Mouse (Mus musculus) lung, embryonic 14.5 days (tissue): ENCODE measurements at regions not wholly inside any gene's neighbourhood (a gene's known extent, or its start where the extent isn't known, plus 50 kb on each side); places are given as distances from the start of the nearest gene placed in this dataset.
"Not testable (repeated sequence)": the region's sequence is repeated elsewhere in the genome, so short reads cannot be mapped to it uniquely, and the experiment has no call there.

Source experiments
- ATAC-seq: fragments of 200-750 bp; cut with Nextera tagmentation; 2 replicates; pipeline ENCODE4 v1.8.0; 2017; ENCODE audit warnings: mild to moderate bottlenecking, moderate TSS enrichment, moderate library complexity; ENCODE audit not compliant: insufficient read depth
- DNase-seq: peaks from one replicate; pipeline ENCODE4 v3.0.0-alpha.2; 2015
- H3K27ac ChIP-seq: fragments of 300-500 bp; sonication (generic); 2 replicates; pipeline ENCODE4 v1.5.1; 2014; ENCODE audit warnings: low read depth, mild to moderate bottlenecking, moderate library complexity
- H3K27me3 ChIP-seq: fragments of 300-500 bp; sonication (generic); 2 replicates; pipeline ENCODE4 v1.6.1; 2014; ENCODE audit warnings: low read length, control low read depth; ENCODE audit not compliant: insufficient read depth
- H3K36me3 ChIP-seq: fragments of 300-500 bp; sonication (generic); 2 replicates; pipeline ENCODE4 v1.6.1; 2014; ENCODE audit warnings: control low read depth; ENCODE audit not compliant: insufficient read depth
- H3K4me1 ChIP-seq: fragments of 300-500 bp; sonication (generic); 2 replicates; pipeline ENCODE4 v1.6.1; 2014; ENCODE audit warnings: antibody characterized with exemption, control low read depth; ENCODE audit not compliant: insufficient read depth
- H3K4me2 ChIP-seq: fragments of 300-500 bp; sonication (generic); 2 replicates; pipeline ENCODE4 v1.6.1; 2014; ENCODE audit warnings: mild to moderate bottlenecking
- H3K4me3 ChIP-seq: fragments of 300-500 bp; sonication (generic); 2 replicates; pipeline ENCODE4 v1.5.1; 2014; ENCODE audit warnings: low read depth, low read length
- H3K9ac ChIP-seq: fragments of 300-500 bp; sonication (generic); 2 replicates; pipeline ENCODE4 v1.6.1; 2014
- H3K9me3 ChIP-seq: fragments of 300-500 bp; sonication (generic); 2 replicates; pipeline ENCODE4 v1.6.1; 2016; ENCODE audit warnings: low read depth, low read length, control low read depth
- CTCF ChIP-seq: IDR thresholded peaks from 2 replicates; pipeline ENCODE4 v1.5.1; 2016; ENCODE audit warnings: antibody characterized with exemption, low read depth
- WGBS: fragments of 180-500 bp; shearing (Covaris S2); extraction: QIAGEN DNeasy Blood & Tissue Kit; methylation state at CpG from one replicate; pipeline ENCODE4 v1.1.7; 2014; 5-methylcytosine and 5-hydroxymethylcytosine counted together

DNA sequence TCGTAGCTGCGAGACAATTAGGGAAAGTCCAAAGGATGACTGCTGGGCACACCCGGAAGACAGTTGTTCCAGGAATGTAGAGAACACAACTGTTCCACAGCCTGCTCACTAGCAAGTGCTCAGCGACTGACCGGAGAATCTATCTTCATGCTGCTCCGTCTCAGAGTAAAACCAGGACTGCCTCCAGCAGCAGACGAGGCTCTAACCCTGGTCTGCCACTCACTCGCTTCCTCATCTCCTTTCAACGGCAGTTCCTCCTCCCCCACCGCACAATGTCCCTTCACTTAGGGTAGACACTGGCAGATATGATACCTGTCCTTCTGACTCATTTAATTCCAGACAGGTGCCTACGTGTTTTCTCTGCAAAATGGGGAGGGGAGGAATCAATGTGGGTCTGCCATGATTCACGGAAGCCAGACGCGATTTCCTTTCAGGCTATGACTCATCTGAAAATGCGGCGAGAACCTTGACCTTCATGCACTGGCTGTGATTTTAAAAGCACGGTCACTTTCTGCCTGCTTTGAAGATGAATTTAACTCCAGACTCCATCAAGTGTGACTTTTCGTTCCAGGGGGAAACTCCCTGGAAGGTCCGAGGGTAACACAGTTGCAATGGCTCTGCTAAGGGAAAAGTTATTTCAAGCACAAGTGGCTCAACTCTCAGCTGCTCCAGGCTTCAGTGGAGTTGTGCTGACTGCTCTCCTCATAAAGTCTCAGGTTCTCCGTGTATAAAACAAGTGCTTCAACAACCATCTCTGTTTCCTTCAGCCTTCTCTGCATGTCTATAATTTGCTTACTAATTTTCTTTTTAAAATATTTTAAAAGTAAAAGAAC lies 142.4 kb upstream of the Spin1 start:
- DNase-seq (no peak), ATAC-seq (no peak)
- H3K27me3 ChIP-seq, result no peaks in the 10 kb centered on the region
- no peak overlapping the region for H3K4me3 ChIP-seq
- whole genome bisulfite sequencing, result 45% methylated on average over 20 of the region's 20 CpGs
- H3K4me1 ChIP-seq, result no peaks in the 10 kb centered on the region
- TF ChIP-seq CTCF, result no peak
- peak overlapping the region; percentile 34 for H3K4me2 ChIP-seq
- no peaks in the 10 kb centered on the region for H3K9me3 ChIP-seq
- no peak overlapping the region for H3K27ac ChIP-seq
- no peaks in the 10 kb centered on the region for H3K36me3 ChIP-seq
- H3K9ac ChIP-seq, result no peak overlapping the region

DNA sequence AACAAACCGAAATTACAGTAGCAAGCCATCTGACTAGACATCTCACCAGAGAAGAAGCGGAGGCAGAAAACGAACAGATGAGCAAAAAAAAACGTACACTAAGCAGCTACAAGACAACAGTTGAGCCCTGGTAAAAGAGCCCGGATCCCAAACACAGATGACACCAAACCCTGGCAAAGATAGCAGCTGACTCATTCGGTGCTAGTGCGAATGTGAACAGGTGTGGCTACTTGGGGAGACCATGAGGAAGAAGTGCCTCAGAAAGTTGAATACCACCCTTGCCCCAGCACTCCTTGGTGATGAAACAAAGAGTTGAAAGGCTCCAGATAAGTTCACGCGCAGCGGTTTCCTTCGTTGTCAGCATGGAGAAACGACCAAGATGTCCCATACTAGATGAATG lies 139.8 kb upstream of the Spin1 start:
- H3K4me2 ChIP-seq, result no peak overlapping the region
- no peak overlapping the region for H3K4me3 ChIP-seq
- TF ChIP-seq CTCF, result no peak
- ATAC-seq (no peak), DNase-seq (no peak)
- H3K9me3 ChIP-seq, result no peaks in the 10 kb centered on the region
- WGBS, result 78% methylated on average over 12 of the region's 12 CpGs
- no peaks in the 10 kb centered on the region for H3K27me3 ChIP-seq
- no peak overlapping the region for H3K9ac ChIP-seq
- H3K36me3 ChIP-seq, result no peaks in the 10 kb centered on the region
- no peaks in the 10 kb centered on the region for H3K4me1 ChIP-seq
- no peak overlapping the region for H3K27ac ChIP-seq

DNA sequence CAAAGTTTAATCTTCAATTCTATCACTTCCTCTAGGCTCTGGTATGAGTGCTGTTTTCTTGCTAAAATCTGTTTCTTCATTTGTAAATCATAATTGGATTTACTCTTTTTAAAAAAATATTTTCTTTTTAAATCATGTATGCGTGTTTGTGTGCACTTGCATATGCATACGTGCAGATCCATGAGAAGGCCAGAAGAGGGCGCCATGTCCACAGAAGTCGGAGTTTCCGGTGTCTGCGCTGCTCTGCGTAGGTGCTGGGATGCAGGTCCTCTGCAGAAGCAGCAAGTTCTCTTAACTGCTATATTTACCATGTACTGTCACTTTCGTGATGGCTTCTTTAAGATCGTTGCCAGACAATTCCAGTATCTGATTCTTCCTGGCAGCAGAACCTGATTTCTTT lies 136.6 kb upstream of the Spin1 start:
- Histone ChIP-seq H3K4me2 (no peak overlapping the region), H3K9ac (no peak overlapping the region), H3K4me1 (no peaks in the 10 kb centered on the region), H3K9me3 (no peaks in the 10 kb centered on the region), H3K27ac (no peak overlapping the region), H3K36me3 (no peaks in the 10 kb centered on the region), H3K27me3 (no peaks in the 10 kb centered on the region), H3K4me3 (no peak overlapping the region)
- peak; percentile 55 for DNase-seq
- no peak for ATAC-seq
- peak; percentile 70 for TF ChIP-seq CTCF
- 73% methylated on average over 9 of the region's 9 CpGs for WGBS

DNA sequence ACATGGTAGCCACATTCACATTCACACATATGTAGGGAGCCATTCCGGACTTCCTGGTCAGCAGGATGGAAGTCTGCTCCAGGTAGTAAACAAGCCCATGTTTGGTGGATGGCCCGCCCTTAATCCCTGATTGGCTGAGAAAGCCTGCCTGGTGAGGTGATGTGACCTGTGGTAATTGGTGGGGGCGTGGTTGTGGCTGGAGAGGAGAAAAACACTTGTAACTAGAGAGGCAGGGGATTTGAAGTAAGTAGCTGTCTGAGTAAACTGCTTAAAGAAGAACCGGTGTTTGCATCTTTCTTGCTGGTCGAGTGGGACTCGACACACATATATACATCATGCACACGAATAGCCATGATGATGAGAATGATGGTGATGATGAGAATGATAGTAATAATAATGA lies 135.6 kb upstream of the Spin1 start:
- DNase-seq, H3K27me3 ChIP-seq, H3K4me2 ChIP-seq, H3K4me3 ChIP-seq, H3K36me3 ChIP-seq, H3K9ac ChIP-seq, H3K9me3 ChIP-seq, H3K4me1 ChIP-seq, ATAC-seq, H3K27ac ChIP-seq: not testable (repeated sequence)
- 53% methylated on average over 7 of the region's 7 CpGs for WGBS

DNA sequence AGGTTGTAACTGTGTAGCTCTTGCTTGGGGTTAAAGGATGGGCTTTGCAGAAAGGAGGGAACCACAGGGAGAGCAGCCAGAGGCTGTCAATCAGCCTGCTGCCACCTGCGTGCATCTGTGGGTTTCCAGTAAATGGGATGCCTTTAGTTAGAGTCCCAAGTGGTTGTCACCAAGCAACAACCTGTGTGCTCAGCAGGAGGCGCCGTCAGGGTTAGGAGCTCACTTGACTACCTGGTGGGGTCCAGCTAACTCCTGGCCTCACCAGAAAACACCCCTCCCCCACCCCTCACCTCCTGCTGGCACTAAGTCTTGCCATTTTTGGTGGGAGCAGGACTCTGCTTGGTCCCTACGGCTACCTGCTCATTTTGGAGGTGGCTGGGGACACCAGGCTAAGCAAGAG lies 135.0 kb upstream of the Spin1 start:
- Histone ChIP-seq H3K4me2 (no peak overlapping the region), H3K9me3 (no peaks in the 10 kb centered on the region), H3K9ac (no peak overlapping the region), H3K27me3 (no peaks in the 10 kb centered on the region), H3K36me3 (no peaks in the 10 kb centered on the region), H3K4me1 (no peaks in the 10 kb centered on the region), H3K27ac (no peak overlapping the region), H3K4me3 (no peak overlapping the region)
- DNase-seq, result no peak
- 59% methylated on average over 4 of the region's 4 CpGs for WGBS
- ATAC-seq, result no peak
- no peak for TF ChIP-seq CTCF

DNA sequence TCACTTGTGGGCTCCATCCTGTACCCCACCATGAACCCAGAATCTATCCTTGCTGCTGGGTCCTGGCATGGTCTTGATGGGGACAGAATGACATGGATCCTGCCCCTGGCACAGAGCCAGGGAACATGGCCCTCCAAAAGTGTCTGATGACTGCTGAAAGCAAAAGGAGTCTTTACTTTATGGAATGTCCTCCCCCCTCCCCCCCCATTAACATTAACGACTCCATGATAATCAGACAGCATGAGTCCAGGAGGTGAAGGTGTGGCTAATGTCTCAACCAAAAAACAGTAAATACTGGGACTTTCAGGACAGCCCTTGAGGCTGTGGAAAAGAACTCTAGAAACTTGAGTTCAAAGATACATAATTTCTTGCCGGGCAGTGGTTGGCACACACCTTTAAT lies 133.9 kb upstream of the Spin1 start:
- H3K9ac ChIP-seq, result no peak overlapping the region
- 66% methylated on average over 2 of the region's 2 CpGs for WGBS
- H3K4me1 ChIP-seq, result no peaks in the 10 kb centered on the region
- H3K4me2 ChIP-seq, result no peak overlapping the region
- no peaks in the 10 kb centered on the region for H3K27me3 ChIP-seq
- H3K4me3 ChIP-seq, result no peak overlapping the region
- no peaks in the 10 kb centered on the region for H3K36me3 ChIP-seq
- no peaks in the 10 kb centered on the region for H3K9me3 ChIP-seq
- ATAC-seq (no peak), DNase-seq (no peak)
- H3K27ac ChIP-seq, result no peak overlapping the region
- TF ChIP-seq CTCF, result no peak

DNA sequence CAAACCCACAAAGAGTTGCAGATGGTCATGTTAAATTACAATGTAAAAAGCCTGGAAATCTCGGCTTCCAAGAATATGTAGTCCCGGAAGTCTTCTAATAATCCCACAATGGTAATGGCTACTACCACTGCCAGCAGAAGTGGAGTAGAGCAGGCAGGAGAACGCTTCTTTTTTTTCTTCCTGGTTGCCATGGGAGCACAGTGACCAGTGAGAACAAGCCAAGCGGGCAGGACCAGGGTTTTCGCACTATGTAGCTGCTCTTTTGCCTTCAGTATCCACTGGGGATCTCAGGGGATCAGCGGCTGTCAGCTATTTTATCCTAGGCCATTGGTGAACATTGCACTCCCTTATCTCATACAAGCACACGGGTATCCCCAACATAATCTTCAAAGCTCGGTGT lies 127.3 kb upstream of the Spin1 start:
- no peak overlapping the region for H3K4me3 ChIP-seq
- no peaks in the 10 kb centered on the region for H3K4me1 ChIP-seq
- H3K27ac ChIP-seq, result no peak overlapping the region
- no peak for TF ChIP-seq CTCF
- H3K4me2 ChIP-seq, result no peak overlapping the region
- WGBS, result 55% methylated on average over 8 of the region's 8 CpGs
- no peaks in the 10 kb centered on the region for H3K9me3 ChIP-seq
- DNase-seq (no peak), ATAC-seq (no peak)
- no peak overlapping the region for H3K9ac ChIP-seq
- no peaks in the 10 kb centered on the region for H3K27me3 ChIP-seq
- H3K36me3 ChIP-seq, result no peaks in the 10 kb centered on the region
